Mouse (Mus musculus) embryonic fibroblast, embryonic 13.5 days (primary cell): Measurements from ENCODE around the gene 1110008P14Rik.

Source experiments
- CTCF ChIP-seq: IDR thresholded peaks from 2 replicates; pipeline ENCODE4 v1.5.1; 2011; ENCODE audit warnings: mild to moderate bottlenecking, control low read depth, low read length, moderate library complexity, borderline replicate concordance; ENCODE audit not compliant: insufficient read depth
- POLR2A ChIP-seq: IDR thresholded peaks from 2 replicates; pipeline ENCODE4 v1.6.1; 2011; ENCODE audit warnings: low read depth, mild to moderate bottlenecking, control low read depth, low read length, moderate library complexity

DNA sequence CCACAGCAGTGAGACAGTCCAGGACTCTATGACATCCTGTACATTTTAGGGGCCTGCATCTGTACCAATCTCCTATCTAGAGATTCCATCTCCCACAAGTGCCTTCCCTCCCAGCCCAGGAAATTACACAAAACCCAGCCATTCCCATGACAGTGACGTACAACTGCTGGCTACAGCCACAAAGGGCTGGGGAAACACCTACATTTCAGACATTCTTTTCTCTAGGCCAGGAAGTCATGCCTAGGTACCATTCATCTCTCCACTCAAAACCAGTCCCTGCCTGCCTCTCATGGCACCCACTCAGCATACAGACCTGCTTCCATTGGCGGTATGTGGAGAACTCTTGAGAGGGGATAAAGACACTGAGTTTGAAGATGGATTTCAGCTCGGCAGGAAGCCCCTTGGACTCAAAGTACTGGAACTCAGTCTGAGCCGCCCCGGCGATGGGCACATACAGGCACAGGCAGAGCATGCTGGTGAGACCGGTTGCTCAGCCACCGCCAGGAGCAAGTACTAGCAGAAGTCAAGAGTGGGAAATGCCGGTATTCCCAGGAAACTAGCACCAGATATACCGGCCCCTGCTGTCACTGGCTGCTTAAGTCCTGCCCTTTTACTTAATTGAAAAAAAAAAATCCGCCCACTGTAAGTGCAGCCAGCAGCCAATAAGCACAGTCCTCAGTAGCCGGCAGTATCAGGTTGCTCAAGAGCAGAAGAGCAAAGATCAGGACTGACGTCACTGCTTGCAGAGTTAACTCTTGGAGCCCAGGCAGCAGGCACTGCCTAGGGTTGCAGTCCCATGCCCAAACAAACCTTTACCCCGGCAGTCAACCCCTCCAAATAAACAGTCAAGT is 42.0 kb upstream of the 1110008P14Rik start:
- peak; percentile 75 for TF ChIP-seq POLR2A
- no peak for TF ChIP-seq CTCF
